Mouse (Mus musculus) CD4-positive, CD25-positive, alpha-beta regulatory T cell, adult 4 months (primary cell): ENCODE measurements around the gene Tsen2. TPM values are rescaled to one million over a fixed set of nuclear protein-coding genes. Genes with fewer than 3 reads are reported as not detected.

Experiments used
- ATAC-seq: one replicate; pipeline ENCODE4 v1.8.0; 2017
- polyA plus RNA-seq, 2 experiments: library from polyadenylated mRNA; unstranded; fragments of 100-300 nt; shearing (Covaris generic); gene quantifications; one replicate each; pipeline ENCODE4 v1.2.1; 2017

The Tsen2 gene
- polyA plus RNA-seq, 2 experiments from 2014 or later = 13.0 to 16.5 TPM

GRCm38 (mm10) chr6:115541676-115542275 lies 2.7 kb upstream of the Tsen2 start:
- ATAC-seq = no peak

GRCm38 (mm10) chr6:115542341-115542740 lies 2.1 kb upstream of the Tsen2 start:
- ATAC-seq = no peak

GRCm38 (mm10) chr6:115546276-115546675 lies 1.8 kb downstream of the Tsen2 start:
- no peak for ATAC-seq

DNA sequence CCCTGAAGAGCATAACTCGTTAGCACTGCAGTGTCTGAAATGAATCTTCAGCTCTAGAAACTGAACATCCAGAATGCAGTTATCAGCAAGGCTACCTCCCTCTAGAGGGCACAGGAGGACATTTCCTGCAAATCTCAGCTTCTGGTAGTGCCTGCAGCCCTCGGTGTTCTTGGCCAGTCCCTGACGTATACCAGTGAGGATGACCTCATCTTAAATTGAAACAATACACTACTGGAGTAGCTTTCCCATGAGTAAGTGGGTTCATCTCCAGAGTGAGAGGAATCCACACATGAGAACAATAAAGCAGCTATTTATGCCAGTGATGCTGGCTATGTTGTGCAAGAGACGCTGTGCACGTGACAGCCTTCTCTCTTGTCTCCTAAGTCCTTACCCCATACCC lies 11.0 kb downstream of the Tsen2 start:
- no peak for ATAC-seq

DNA sequence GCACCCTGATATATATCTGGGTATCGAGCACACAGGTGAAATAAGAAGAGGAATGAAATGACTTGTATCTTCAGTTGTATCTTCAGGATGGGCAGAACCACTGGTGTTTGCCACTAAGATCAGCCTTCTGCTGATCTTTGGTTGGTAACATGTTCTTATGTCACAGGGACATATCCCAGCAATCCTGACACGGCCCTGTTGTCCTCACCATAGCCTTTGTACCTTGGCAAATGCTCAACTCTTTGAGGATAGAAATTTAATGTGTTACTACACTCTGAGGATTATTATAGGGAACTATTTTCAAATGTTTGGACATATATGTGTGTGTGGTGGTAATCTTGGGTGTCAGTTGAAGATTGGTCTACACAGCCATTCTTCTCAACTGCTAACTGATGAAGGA lies 13.7 kb downstream of the Tsen2 start:
- no peak for ATAC-seq

DNA sequence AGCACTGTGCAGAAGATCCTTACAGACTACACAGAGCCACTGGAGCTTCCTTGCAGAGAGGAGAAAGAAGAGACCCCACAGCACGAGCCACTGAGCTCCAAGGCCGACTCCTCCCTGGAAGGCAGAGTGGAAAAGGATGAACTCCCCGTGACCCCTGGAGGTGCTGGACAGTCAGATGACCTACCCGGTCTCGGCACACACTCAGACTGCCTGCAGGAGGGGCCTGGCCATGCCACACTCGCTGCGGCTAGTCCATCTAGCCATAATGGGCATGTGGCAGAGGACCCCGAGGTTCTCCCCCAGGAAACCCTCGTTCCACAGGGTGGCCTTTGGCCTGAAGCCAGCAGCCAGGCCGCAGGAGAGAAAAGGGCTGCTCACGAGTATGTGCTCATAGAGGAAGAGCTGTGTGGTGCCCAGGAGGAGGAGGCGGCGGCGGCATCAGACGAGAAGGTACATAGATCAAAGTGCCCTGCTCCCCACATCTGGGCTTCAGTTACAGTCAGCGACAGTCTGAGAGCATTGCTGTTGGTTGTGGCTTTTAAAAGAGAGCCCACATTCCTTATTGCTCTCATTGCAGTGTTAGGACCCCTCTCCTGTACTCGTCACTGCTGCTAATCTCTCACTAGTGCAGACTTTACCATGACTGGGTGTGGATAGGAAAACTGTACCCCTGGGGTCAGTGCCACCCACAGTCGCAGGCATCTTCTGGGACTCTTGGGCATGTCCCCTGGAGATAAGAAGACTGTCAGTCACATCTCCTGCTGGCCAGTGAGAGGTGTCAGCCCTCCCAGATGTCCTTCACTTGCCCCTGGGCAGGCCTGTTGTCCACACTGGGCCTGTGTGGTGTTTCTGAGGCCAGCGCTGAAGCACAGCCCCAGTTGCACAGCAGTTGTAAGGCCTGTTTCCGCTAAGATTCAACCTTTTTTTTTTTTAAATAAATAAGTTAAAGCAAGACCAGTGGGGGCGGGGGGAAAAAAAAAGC lies 15.5 kb downstream of the Tsen2 start:
- ATAC-seq = no peak

DNA sequence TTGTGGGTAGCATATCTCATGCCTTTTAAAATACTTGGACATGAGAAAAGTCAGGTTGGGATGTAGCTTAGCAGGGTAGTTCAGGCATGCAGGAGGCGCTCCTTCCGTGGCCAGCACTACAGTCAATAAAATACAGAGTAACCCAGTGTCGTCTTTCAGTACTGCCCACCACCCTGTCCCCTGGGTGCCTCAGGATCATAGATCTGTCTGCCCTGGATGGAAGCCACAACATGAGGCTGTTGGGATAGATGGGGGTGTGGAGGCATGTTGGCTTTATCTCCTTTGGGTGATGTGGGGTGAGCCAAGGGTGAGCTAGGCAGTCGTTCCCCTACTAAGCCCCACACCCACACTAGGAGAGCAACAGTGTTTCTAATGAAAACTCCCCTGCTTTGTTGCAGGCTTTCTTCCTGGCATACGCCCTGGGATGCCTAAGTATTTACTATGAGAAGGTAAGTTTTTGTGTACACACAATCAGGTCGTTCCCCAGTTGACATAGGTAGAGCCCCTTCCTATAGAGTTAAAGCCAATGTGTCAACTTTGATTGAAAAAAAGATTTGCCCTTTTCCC lies 21.1 kb downstream of the Tsen2 start:
- ATAC-seq = no peak

GRCm38 (mm10) chr6:115574171-115574570 lies 29.7 kb downstream of the Tsen2 start:
- peak; percentile 42 for ATAC-seq

DNA sequence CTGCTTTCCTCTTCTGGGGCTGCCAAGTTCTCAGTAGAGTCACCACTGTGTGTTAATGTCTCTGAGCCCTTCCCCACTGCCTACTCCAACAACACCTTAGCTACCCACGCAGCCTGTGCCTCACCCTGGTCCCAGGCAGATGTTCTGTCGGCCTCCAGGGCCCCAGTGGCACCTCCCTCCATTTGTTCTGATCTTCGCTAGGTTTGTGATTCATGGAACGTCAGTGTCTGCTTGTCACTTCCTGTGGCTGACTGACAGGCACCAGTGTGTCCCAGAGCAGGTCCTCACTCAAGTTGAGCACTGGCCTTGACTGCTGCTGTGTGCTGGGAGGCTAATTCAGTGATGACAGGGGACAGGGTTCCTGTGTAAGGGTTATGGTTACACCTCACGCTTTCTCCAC lies 32.9 kb downstream of the Tsen2 start:
- peak; percentile 73 for ATAC-seq

DNA sequence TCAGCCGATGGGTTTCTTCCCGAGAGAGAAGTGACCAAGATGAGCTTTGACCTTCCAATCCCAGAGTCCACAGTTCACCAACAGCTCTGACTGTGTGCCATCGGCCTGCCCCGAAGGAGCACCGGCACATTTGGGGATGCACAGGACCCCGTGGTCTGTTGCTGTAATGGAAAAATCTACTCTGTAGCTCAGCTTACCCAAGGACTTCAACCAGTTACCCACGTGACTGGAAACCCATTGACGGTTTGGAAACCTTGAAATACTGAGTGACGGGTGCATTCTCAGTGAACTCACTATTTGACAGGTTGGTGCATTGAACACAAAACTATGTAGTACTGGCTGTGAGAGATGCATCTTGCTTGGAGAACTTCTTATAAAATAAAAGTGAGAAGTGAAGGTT lies 33.5 kb downstream of the Tsen2 start:
- ATAC-seq = peak; percentile 68

GRCm38 (mm10) chr6:115580810-115581209 lies 36.3 kb downstream of the Tsen2 start:
- ATAC-seq = no peak

GRCm38 (mm10) chr6:115582328-115583115 lies 38.1 kb downstream of the Tsen2 start:
- ATAC-seq = no peak

GRCm38 (mm10) chr6:115583430-115584125 lies 39.1 kb downstream of the Tsen2 start:
- ATAC-seq = no peak

DNA sequence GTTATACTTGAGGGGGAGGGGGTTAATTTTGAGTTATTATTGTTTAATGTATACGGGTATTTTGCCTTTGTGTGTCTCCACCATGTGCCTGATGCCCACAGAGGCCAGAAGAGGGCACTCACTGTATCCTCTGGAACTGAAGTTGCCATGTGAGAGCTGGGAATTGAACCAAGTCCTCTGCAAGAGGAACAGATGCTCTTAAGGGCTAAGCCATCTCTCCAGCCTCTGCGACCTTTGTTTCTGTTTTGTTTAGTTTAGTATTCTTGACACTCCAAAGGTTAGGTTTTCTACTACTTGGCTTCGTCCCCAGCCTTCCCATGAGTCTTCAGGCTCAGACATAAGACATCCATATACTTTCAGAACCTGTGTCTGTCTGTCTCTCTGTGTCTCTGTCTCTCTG lies 39.7 kb downstream of the Tsen2 start:
- no peak for ATAC-seq

DNA sequence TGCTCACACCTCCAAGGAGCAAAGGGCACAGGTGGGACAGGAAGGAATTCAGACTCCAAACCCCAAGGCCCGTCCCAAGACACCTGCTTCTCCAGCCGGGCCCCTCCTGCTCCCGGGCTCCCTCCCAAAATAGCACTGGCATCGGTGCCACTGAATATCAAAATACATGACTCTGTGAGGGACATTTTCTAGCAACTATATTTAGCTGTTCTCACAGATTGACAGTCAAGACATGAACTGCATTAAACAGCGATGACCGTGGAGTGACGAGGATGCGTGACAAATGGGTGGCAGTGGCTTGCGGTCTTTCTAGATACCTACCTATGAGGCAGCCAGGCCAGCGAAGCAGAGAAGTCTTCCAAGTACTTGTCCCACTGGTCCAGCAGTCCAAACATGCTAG lies 41.9 kb downstream of the Tsen2 start:
- no peak for ATAC-seq

GRCm38 (mm10) chr6:115591692-115592359 lies 47.4 kb downstream of the Tsen2 start:
- ATAC-seq = no peak

- no peak for ATAC-seq
Observed at GRCm38 (mm10) chr6:115592458-115592857, 48.0 kb downstream of the Tsen2 start, which contains the start of gene Mkrn2os. Gene Mkrn2os (minus strand): TSS chr6:115592576.

DNA sequence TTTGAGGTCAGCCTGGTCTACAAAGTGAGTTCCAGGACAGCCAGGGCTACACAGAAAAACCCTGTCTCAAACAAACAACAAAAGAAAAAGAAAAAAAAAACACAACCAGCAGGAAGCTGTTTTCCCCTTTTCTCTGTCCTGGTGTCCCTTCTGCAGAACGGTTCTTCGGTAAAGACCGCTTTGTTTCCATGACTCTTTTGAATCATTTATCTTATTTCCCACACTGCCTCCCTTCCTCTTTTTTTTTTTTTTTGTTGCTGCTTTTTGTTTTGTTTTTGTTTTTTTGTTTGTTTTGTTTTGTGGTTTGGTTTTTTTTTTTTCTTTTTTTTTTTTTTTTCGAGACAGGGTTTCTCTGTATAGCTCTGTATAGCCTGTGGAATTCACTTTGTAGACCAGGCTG lies 48.8 kb downstream of the Tsen2 start:
- ATAC-seq = no peak

DNA sequence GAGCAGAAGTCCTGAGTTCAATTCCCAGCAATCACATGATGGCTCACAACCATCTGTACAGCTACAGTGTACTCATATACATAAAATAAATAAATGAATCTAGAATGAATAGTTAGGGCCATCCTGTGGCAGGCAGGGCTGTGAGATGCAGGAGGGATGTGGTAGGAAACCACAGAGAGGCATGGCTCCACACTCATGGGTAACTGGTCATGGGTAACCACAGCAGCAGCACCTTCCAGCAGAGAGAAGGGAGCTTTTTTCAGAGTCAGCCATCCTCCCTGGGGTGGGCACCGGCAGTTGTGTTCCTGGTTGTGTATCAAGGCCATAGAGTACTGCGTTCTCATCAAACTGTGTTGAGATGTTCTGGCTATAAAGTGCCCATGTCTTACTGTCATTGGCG lies 50.0 kb downstream of the Tsen2 start:
- ATAC-seq = peak; percentile 93

- ATAC-seq = no peak
Observed at GRCm38 (mm10) chr6:115595667-115596066, 51.2 kb downstream of the Tsen2 start.

DNA sequence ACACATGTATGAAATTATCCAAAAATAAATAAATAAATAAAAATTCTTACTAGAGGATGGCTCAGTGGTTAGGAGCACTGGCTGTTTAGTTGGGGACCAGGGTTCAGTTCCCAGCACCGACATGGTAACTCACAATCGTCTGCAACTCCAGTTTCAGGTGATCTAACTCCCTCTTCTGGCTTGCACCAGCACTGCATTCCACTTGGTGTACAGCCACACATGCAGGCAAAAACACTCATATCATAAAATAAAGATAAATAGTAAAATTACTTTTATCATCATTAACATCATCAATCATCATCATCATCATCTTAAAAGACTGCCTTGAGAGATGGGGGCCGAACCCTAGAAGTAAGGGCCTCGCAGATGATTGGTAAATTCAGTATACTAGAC lies 56.9 kb downstream of the Tsen2 start:
- ATAC-seq = no peak
